Mouse (Mus musculus) gastrocnemius, adult 8-10 months (tissue): Measurements from ENCODE around the gene Phldb2. TPM values are rescaled to one million over a fixed set of nuclear protein-coding genes. Genes with fewer than 3 reads are reported as not detected.
A peak's percentile ranks its signal among the peaks of the same experiment; 100 is the strongest.

ENCODE experiments used
- DNase-seq, 2 experiments: peaks; one replicate each; pipeline ENCODE4 v3.0.0; 2022; ENCODE audit warnings: low spot score in 2 of 2
- total RNA-seq, 4 experiments: library from RNA; stranded (reverse); gene quantifications; 2 replicates each; pipeline ENCODE4 v1.2.4; 2022

Phldb2 gene
- total RNA-seq, result 1 to 10 TPM; 4.5 to 8.7 (median 5.8) TPM

- DNase-seq, result no peak
Measured at GRCm38 (mm10) chr16:45953394-45953793, at the start of gene Phldb2. Gene Phldb2, minus strand, starts transcription at chr16:45953598.

GRCm38 (mm10) chr16:46001550-46002166, 48.3 kb upstream of the Phldb2 start:
- no peak for DNase-seq

GRCm38 (mm10) chr16:46000976-46001375, 47.6 kb upstream of the Phldb2 start:
- no peak for DNase-seq

- no peak for DNase-seq
Measured at GRCm38 (mm10) chr16:45999374-46000191, 46.2 kb upstream of the Phldb2 start.

- DNase-seq, result no peak
Measured at GRCm38 (mm10) chr16:45998231-45998630, 44.8 kb upstream of the Phldb2 start.

- DNase-seq, result no peak
Measured at GRCm38 (mm10) chr16:45990901-45991676, 37.7 kb upstream of the Phldb2 start.

GRCm38 (mm10) chr16:45986236-45986635, 32.8 kb upstream of the Phldb2 start:
- no peak for DNase-seq

- DNase-seq, result peak; percentile 9 to 21
Measured at GRCm38 (mm10) chr16:45984610-45985606, 31.5 kb upstream of the Phldb2 start.

GRCm38 (mm10) chr16:45976251-45976650, 22.9 kb upstream of the Phldb2 start:
- no peak for DNase-seq

- no peak for DNase-seq
Measured at GRCm38 (mm10) chr16:45973959-45974686, 20.7 kb upstream of the Phldb2 start.

GRCm38 (mm10) chr16:45970187-45970586, 16.8 kb upstream of the Phldb2 start:
- DNase-seq, result no peak

GRCm38 (mm10) chr16:45968716-45969115, 15.3 kb upstream of the Phldb2 start:
- no peak for DNase-seq

- peak; percentile 28 to 47 for DNase-seq
Measured at GRCm38 (mm10) chr16:45967471-45967870, 14.1 kb upstream of the Phldb2 start.

- no peak for DNase-seq
Measured at GRCm38 (mm10) chr16:45966604-45967003, 13.2 kb upstream of the Phldb2 start.

- DNase-seq, result no peak
Measured at GRCm38 (mm10) chr16:45964777-45965176, 11.4 kb upstream of the Phldb2 start.

- no peak for DNase-seq
Measured at GRCm38 (mm10) chr16:45963837-45964236, 10.4 kb upstream of the Phldb2 start.

GRCm38 (mm10) chr16:45963088-45963487, 9.7 kb upstream of the Phldb2 start:
- no peak for DNase-seq

- no peak for DNase-seq
Measured at GRCm38 (mm10) chr16:45960978-45961377, 7.6 kb upstream of the Phldb2 start.

GRCm38 (mm10) chr16:45956390-45956950, 3.1 kb upstream of the Phldb2 start:
- DNase-seq, result no peak

- DNase-seq, result no peak
Measured at GRCm38 (mm10) chr16:45952501-45952900, 897 bp downstream of the Phldb2 start.
